Mouse (Mus musculus): ENCODE measurements around the gene Traf3ip1. TPM values are rescaled to one million over a fixed set of nuclear protein-coding genes. Genes with fewer than 3 reads are reported as not detected.

The Traf3ip1 gene
- polyA plus RNA-seq, 1 experiment from 2014 or later = 19.0 TPM

DNA sequence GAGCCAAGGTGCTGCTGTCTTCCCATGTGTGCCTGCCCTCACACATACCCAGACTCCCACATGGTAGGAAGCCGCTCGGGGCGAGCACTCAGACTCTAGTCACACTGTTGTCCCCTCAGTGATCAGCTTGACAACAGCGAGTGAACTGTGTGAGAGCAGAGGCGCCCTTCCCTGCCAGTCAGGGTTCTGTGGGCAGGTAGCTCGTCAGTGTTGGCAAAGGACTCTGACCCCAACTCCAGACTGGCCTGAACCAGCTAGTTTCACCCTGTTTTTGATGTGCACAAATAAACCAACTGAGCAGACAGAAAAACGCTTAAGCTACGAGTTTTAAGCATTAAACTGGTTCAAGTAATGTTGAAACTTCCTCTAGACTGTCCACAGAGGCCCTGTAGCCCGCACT lies 35.7 kb downstream of the Traf3ip1 start:
- in situ Hi-C loops (cut with MboI; ENCODE audit: low pct_unique_long_range_greater_than_20kb) = no loop called here
- DNase-seq (ENCODE audit: low read depth, low spot score) (no peak), ATAC-seq (no peak)
- ChIA-PET CTCF (interaction anchor here (0.6 to 1.1 kb wide), 2 partner anchors 10 to 12 kb away, joined by 3 read pairs; no protein-coding TSS in a partner anchor), POLR2A (no interaction called here)
- H3K27me3 ChIP-seq = no peaks in the 10 kb centered on the region
- no peak for TF ChIP-seq CTCF (IDR thresholded peaks at IDR 0.05)

DNA sequence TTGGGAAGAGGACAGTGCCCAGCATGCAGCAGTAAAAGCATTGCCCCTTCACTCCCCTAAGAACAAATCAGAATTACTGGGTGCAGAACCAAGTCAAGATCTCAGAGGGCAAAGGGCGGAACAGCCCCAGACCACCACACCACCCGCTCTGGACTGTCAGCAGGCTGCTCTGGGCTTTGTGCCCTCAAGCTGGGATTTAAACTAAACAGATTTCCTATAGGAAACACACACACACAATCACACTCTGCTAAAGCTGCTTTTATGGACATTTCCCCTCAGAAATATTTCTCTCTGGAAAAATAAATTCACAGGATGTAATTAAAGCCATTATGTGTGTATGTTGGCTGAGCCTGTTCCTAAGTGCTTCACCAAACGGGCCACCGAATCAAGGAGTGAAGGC lies 37.8 kb downstream of the Traf3ip1 start:
- POLR2A ChIA-PET = no interaction called here
- CTCF ChIA-PET = interaction anchor here (0.9 kb wide), 1 partner anchor 27 kb away, joined by 3 read pairs; no protein-coding TSS in a partner anchor
- no peaks in the 10 kb centered on the region for H3K27me3 ChIP-seq
- ATAC-seq (no peak), DNase-seq (ENCODE audit: low read depth, low spot score) (no peak)
- in situ Hi-C loops (cut with MboI; ENCODE audit: low pct_unique_long_range_greater_than_20kb) = no loop called here
- no peak for TF ChIP-seq CTCF (IDR thresholded peaks at IDR 0.05)

DNA sequence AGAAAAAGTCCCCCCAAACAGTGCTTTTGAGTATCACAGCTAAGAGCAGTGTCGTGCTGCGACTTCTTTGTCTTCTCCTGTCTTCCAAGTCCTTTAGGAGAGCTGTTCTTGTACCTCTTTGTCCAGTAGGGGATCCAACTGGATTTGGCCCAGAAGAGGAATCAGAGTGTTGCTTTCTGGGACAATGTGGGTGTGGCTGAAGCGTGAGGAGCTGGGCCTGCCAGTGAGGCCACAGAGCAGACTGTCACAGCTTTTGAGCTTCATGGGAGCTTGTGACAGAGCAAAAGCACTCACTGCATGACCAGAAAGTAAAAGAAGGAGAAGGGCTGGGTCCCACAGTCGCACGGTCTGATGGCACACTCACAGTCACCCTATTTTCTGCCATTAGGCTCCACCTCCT lies 38.4 kb downstream of the Traf3ip1 start:
- TF ChIP-seq CTCF (IDR thresholded peaks at IDR 0.05) = no peak
- H3K27me3 ChIP-seq = no peaks in the 10 kb centered on the region
- ChIA-PET POLR2A (no interaction called here), CTCF (interaction anchor here (0.9 to 1.5 kb wide), 2 partner anchors 17 to 28 kb away, joined by 3 to 6 read pairs; no protein-coding TSS in a partner anchor)
- ATAC-seq = no peak
- no peak for DNase-seq (ENCODE audit: low read depth, low spot score)
- in situ Hi-C loops (cut with MboI; ENCODE audit: low pct_unique_long_range_greater_than_20kb) = no loop called here

DNA sequence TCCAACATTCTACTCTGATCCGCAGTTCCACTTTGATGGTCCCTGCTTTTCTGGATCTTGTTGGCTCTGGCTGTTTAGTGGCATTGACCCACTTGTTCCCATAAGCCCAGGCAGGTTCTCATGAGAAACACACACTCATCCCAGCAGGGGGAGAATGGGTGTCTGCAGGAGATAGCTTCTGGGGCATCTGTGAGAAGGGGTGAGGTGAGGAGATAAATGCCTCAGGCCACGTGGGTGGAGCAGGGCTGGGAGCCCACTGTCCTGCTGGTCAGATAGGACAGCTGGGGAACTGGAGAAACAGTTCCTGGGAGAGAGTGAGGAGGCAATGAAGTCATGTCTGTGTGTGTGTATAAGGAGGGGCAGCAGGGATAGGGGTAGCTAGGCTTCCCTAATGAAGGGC lies 39.0 kb downstream of the Traf3ip1 start:
- ChIA-PET POLR2A (no interaction called here), CTCF (interaction anchor here (0.9 to 1.5 kb wide), 2 partner anchors 9 to 17 kb away, joined by 4 to 6 read pairs; no protein-coding TSS in a partner anchor)
- in situ Hi-C loops (cut with MboI; ENCODE audit: low pct_unique_long_range_greater_than_20kb) = no loop called here
- ATAC-seq = no peak
- no peaks in the 10 kb centered on the region for H3K27me3 ChIP-seq
- DNase-seq (ENCODE audit: low read depth, low spot score) = no peak
- TF ChIP-seq CTCF (IDR thresholded peaks at IDR 0.05) = no peak

DNA sequence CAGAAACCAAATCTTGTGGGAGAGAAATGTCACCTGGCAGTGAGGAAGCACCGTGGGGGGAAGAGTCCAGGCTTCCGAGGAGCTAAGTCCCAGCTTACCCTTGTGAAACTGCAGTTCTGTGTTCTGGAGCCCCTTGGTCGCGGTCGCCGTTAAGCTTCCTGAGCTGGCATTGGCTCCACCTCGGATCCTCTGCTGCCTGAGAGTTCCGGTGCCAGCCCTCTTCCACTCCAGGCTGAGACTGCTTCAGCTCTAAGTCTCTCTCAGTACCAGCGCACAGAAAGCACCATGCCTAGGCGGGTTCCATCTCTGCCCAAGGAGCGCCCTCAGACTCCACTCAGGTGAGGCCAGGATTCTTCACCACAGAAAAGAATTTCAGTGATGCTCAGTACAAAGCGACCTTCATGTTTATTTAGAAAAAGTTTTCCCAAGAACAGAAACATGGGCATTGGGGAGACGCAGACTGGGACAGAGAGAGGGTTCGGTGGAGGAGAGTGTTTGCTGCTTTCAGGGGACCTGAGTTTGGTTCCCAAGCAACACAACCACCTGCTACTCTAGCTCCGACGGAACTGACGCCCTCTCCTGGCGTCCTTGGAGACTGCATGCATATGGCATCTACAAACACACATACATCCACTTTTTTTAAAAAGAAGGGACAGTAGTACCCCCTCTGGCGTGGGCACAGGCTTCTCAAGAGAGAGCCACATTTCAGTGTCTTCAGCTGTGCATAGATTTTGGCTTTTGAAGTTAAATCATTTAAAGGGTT lies 39.7 kb downstream of the Traf3ip1 start:
- in situ Hi-C loops (cut with MboI; ENCODE audit: low pct_unique_long_range_greater_than_20kb) = no loop called here
- CTCF ChIA-PET = interaction anchor here (0.9 to 1.5 kb wide), 2 partner anchors 9 to 18 kb away, joined by 4 to 6 read pairs; no protein-coding TSS in a partner anchor
- no peaks in the 10 kb centered on the region for H3K27me3 ChIP-seq
- DNase-seq (ENCODE audit: low read depth, low spot score) (no peak), ATAC-seq (no peak)
- POLR2A ChIA-PET = interaction anchor here (1.2 kb wide), 1 partner anchor 25 kb away, joined by 3 read pairs; no protein-coding TSS in a partner anchor
- no peak for TF ChIP-seq CTCF (IDR thresholded peaks at IDR 0.05)

DNA sequence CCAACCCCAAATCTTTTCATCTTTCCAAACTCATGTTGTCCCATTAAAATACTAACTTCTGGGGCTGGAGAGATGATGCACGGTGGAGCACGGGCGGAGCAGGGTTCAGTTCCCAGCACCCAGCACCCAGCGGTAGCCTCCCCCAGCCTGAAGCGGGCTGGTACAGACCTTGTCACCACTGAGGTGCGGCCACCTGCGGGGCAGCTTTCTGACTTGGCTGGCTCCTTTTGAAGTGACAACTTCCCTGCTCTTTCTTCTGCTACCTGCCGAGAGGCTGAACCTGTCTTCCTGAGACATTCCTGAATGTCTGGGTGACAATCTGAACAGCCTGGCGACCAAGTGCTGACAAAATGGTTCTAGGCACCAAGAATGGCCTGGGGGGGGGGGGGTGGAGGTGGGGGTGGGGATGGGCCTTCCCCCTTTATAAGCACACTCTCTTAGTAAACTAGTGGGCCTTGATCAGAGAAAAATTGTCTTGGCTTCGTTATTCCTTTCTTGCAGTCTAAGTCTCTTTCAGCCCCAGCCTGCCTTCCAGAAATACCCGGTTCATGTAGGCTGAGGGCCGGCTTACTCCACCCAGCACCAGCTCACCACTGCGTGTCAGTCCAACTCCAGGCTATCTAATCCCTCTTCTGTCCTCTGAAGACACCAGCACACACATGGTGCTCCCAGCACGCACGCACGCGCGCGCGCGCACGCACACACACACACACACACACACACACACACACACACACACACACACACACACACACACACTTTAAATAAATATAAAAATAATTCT lies 43.5 kb downstream of the Traf3ip1 start:
- POLR2A ChIA-PET = no interaction called here
- CTCF ChIA-PET = no interaction called here
- TF ChIP-seq CTCF (IDR thresholded peaks at IDR 0.05) = no peak
- DNase-seq (ENCODE audit: low read depth, low spot score) = no peak
- H3K27me3 ChIP-seq = no peaks in the 10 kb centered on the region
- in situ Hi-C loops (cut with MboI; ENCODE audit: low pct_unique_long_range_greater_than_20kb) = no loop called here
- no peak for ATAC-seq

DNA sequence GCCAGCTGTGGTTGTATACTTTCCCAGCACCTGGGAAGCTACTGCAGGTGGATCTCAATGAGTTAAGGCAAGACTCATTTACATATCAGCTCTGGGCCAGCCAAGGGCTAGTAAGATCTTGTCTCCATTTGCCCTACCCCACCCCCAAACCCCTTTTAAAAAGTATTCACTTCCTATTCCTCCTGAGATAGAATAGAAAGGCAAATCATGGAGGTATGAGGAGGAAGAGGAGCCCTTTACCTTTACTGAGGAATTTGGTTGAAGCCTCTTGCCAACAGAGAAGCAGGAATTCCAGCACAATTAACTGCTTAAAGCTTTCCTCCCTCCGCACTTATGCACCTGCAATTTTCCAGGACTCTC lies 44.1 kb downstream of the Traf3ip1 start:
- in situ Hi-C loops (cut with MboI; ENCODE audit: low pct_unique_long_range_greater_than_20kb) = no loop called here
- ATAC-seq = no peak
- TF ChIP-seq CTCF (IDR thresholded peaks at IDR 0.05) = no peak
- no peak for DNase-seq (ENCODE audit: low read depth, low spot score)
- ChIA-PET POLR2A (no interaction called here), CTCF (interaction anchor here (1.3 kb wide), 1 partner anchor 23 kb away, joined by 3 read pairs; no protein-coding TSS in a partner anchor)
- no peaks in the 10 kb centered on the region for H3K27me3 ChIP-seq

DNA sequence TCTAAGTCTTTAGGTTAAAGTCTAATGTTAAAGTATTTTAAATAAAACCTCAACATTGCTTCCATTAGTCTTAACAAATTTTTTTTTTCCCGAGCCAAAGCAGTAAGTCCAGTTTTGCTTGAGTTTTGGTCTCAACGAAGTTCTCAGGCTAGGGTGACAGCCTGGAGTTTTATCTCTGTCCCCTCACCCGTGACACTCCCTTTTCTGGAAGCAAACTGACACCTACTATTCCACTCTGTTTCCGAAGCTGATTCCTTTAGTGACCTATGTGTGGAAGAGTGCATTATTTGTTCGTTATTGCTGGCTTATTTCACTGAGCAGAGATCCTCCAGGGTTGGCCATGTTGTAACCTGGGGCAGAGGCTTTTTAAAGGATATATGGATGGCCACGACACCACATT lies 44.8 kb downstream of the Traf3ip1 start:
- ATAC-seq (no peak), DNase-seq (ENCODE audit: low read depth, low spot score) (no peak)
- ChIA-PET POLR2A (interaction anchor here (0.6 kb wide), 1 partner anchor 351 kb away, joined by 3 read pairs; no protein-coding TSS in a partner anchor), CTCF (interaction anchor here (1.3 kb wide), 1 partner anchor 22 kb away, joined by 3 read pairs; no protein-coding TSS in a partner anchor)
- in situ Hi-C loops (cut with MboI; ENCODE audit: low pct_unique_long_range_greater_than_20kb) = no loop called here
- TF ChIP-seq CTCF (IDR thresholded peaks at IDR 0.05) = no peak
- no peaks in the 10 kb centered on the region for H3K27me3 ChIP-seq

DNA sequence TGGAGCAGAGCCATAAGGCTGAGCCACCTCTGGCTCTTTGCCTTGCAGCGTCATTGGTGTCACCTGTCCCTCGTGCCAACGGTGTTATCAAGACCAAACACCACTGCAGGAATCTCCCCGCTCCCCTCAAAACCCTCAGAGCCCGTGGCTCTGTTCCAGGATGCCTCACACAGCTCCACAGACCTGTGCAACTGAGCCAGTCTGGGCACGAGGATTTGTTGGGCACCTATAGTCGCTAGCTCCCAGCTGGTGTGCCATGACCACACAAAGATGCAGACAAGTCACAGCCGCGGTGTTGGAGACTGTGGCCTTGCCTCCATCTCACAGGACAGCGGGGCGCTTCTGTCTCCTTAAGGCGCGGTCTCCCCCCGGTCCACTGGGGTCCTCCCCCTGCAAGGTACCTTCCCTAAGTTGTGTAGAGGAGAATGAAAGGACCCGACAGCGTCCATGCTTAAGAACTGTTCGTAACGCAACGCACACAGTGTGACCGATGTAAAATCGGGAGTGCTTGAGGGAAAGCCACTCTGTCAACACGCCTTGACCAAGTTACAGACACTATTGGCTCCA lies 45.3 kb downstream of the Traf3ip1 start:
- no peak for TF ChIP-seq CTCF (IDR thresholded peaks at IDR 0.05)
- in situ Hi-C loops (cut with MboI; ENCODE audit: low pct_unique_long_range_greater_than_20kb) = no loop called here
- ATAC-seq = peak; percentile 19
- no peaks in the 10 kb centered on the region for H3K27me3 ChIP-seq
- ChIA-PET CTCF (interaction anchor here (1.3 kb wide), 1 partner anchor 22 kb away, joined by 3 read pairs; no protein-coding TSS in a partner anchor), POLR2A (no interaction called here)
- no peak for DNase-seq (ENCODE audit: low read depth, low spot score)

DNA sequence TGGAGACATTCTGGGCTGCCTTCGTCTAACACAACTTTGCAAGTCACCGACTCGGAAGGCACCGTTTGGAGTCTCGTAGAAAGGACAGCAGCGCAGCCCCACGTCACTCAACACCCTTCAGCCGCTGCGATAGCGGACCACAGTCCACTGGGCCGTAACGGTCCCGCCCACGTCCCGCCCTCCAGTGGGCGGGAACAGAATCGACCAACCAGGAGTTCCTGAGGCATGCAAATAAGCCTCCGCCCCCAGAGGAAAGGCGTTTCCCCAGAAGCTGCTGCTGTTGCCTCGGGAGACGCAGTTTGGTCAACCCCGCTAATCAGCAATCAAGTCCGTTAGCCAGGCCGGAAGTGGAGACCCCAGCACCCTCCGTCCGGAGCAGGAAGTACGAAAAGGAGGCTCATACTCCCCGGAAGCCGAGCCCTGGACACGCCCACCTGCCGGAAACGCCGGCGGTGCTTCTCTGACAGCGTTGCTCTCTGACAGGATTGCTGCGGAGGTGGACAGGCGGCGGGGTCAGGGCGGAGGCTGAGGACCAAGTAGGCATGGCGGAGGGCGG lies 45.9 kb downstream of the Traf3ip1 start, which contains the start of gene Asb1:
Gene Asb1 (plus strand): TSS at position 274 of the 556 bp plus-strand sequence.
- DNase-seq (ENCODE audit: low read depth, low spot score) = peak; percentile 87
- H3K27me3 ChIP-seq = no peaks in the 10 kb centered on the region
- ATAC-seq = peak; percentile 89
- no peak for TF ChIP-seq CTCF (IDR thresholded peaks at IDR 0.05)
- in situ Hi-C loops (cut with MboI; ENCODE audit: low pct_unique_long_range_greater_than_20kb) = no loop called here
- CTCF ChIA-PET = no interaction called here
- POLR2A ChIA-PET = no interaction called here
